Mouse (Mus musculus) megakaryocyte, embryonic 14.5 days (primary cell): ENCODE measurements around the gene Rara.

Source experiments
- FLI1 ChIP-seq: IDR thresholded peaks from 2 replicates; pipeline ENCODE4 v1.6.1; 2012; ENCODE audit warnings: low read length, inconsistent platforms, mixed read lengths
- GATA1 ChIP-seq: IDR thresholded peaks from 3 replicates; pipeline ENCODE4 v1.6.1; 2012; ENCODE audit warnings: mixed read lengths, low read length, inconsistent platforms, borderline replicate concordance

GRCm38 (mm10) chr11:98892426-98892825 lies 35.2 kb upstream of the Rara start:
- TF ChIP-seq GATA1: no peak
- no peak for TF ChIP-seq FLI1
